Mouse (Mus musculus) adrenal gland (tissue): ENCODE results near the gene Xdh.

Source experiments
- intact Hi-C: fragments of 180-260 bp; cut with DNase I; formaldehyde crosslinking; loops from one replicate; pipeline ENCODE4 v1.15.1; 2025

Gene Xdh

GRCm38 (mm10) chr17:73942268-73942962, 7.6 kb downstream of the Xdh start:
- intact Hi-C loops = loop anchor here (5.0 kb wide), 1 partner anchor 75 kb away; no protein-coding TSS in a partner anchor

GRCm38 (mm10) chr17:73941816-73942215, 8.2 kb downstream of the Xdh start:
- intact Hi-C loops = loop anchor here (5.0 kb wide), 1 partner anchor 75 kb away; no protein-coding TSS in a partner anchor

DNA sequence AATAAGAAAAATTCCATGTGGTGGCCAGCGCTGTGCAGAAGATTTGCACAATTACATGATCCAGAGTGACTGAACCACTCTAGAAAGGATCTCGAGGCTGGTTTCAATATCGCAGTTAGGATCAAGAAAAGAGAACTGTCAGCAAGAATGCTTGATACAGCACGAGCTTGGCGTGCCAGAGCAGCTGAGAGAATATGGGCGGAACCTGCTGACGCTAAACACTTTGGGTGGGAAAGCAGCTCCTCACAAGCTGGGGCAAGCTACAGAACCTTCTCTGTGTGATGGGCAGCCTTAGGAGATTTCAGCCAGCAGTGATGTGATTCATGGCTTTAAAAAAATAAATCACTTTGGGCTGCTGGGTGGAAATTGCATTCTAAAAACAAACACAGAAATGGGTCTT, 12.9 kb downstream of the Xdh start:
- intact Hi-C loops = no loop called here

- intact Hi-C loops = no loop called here
Measured at GRCm38 (mm10) chr17:73935163-73935562, 14.8 kb downstream of the Xdh start.

- intact Hi-C loops = no loop called here
Measured at GRCm38 (mm10) chr17:73934281-73934680, 15.7 kb downstream of the Xdh start.

GRCm38 (mm10) chr17:73933616-73934015, 16.4 kb downstream of the Xdh start:
- intact Hi-C loops = no loop called here

GRCm38 (mm10) chr17:73932497-73933059, 17.4 kb downstream of the Xdh start:
- intact Hi-C loops = no loop called here

- intact Hi-C loops = no loop called here
Measured at GRCm38 (mm10) chr17:73919520-73919919, 30.5 kb downstream of the Xdh start.

DNA sequence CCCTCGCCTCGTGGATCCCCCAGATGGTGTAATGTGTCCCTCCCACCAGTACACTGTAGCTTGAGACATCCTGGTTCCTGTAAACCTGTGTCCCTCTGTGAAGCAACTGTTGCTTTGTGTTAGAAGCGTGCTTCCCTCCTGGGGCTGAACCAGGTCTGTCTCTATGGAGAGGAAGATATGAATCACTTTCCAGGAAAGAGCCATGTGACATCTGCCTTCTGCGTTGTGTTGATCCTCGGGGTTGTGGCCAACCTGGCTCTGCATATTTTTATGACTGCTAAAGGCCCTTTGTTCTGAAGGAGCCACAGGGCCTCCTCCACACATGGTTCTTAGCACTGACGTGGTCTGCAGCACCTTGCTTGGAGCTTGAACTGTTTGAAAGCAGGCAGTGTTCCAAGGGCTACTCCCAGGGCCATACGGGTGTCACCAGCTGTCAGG, 31.0 kb downstream of the Xdh start:
- intact Hi-C loops = no loop called here

DNA sequence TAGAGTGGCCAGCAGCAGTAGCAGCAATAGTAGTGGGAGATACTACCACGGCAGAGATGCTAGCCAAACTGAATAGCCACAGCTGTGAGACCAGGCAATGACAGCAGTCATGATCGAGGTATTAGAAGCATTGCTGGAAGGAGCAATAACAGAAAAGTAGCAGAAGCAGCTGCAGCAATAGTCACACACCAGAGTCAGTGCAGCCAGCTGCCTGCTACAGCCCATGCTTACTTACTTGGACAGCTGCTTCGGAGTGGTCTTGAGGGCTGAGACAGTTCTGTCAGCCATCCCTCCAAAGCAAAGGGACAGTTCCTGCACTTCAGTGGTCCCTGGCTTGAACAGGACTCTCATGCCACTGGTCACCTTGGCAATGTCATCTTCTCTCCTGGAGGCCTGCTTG, 31.9 kb downstream of the Xdh start:
- intact Hi-C loops = no loop called here

DNA sequence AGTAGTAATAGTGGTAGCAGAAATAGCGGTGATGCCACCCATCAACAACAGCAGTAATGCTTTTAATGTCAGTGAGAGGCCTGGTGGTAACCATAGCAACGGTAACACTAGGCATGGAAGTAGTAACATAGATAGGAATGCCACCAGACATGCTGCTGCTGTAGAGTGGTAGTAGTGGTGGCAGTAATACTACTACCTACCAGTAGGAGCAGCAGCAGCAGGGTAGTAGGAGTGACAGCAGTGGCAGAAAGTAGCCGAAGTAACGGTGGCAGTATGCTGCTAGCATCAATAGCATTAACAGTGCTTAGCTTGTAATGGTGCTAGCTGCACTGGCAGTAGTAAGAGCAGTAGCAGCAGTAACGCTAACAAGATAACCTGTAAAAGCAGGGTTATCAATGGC, 32.3 kb downstream of the Xdh start:
- intact Hi-C loops = no loop called here

GRCm38 (mm10) chr17:73914730-73915129, 35.3 kb downstream of the Xdh start:
- intact Hi-C loops = no loop called here

- intact Hi-C loops = no loop called here
Measured at GRCm38 (mm10) chr17:73906076-73906475, 43.9 kb downstream of the Xdh start.

DNA sequence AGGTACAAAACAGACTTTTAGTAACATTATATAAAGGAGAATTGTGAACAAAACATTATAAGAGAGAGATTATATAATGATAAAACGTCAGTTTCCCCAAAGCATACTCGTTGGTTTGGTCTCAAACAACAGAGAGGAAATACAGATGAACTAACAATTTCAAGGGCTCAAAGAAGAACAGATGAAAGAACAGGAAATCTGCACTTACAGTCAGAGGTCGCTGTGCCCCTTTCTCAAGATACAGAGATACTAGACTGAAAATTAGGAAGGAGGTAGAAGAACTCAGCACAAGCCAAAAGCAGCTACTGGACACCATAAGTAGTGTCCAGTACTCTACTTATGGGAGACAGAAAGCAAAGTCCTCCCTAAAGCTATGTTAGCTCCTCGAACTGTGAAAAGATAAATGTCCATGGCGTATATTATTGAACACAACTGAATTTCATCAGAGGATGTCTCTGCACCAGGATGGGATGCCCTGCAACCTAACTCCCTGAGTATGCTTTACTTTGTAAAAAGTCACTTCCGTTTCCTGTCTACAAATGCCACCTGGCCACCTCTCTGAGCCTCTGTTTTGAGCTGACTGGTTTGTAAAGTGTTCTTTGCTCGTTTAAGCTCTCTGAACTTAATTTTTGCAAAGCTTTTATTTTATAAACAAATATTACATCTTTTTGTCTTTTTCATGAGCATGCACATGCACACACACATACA, 44.8 kb downstream of the Xdh start:
- intact Hi-C loops = no loop called here

DNA sequence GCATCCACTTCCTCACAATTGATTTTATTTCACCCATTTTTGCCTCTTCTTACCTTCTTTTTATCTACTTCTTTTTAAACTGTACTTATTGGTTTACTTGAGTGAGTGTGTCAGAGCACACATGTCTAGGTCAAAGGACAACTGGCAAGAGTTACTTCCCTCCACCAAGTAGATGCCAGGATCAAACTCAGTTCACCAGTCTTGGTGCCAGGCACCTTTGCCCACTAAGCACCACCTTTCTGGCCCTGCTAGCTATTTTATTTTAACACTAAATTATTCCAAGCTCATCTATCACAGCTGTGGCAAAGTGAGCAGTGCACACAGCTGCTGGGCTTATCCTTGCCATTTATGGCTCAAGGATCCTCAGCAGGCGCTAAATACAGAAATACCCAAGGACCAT, 46.9 kb downstream of the Xdh start:
- intact Hi-C loops = no loop called here

GRCm38 (mm10) chr17:73902234-73902636, 47.8 kb downstream of the Xdh start:
- intact Hi-C loops = no loop called here

GRCm38 (mm10) chr17:73894399-73894798, 55.6 kb downstream of the Xdh start:
- intact Hi-C loops = no loop called here

GRCm38 (mm10) chr17:73893822-73894221, 56.2 kb downstream of the Xdh start:
- intact Hi-C loops = no loop called here

DNA sequence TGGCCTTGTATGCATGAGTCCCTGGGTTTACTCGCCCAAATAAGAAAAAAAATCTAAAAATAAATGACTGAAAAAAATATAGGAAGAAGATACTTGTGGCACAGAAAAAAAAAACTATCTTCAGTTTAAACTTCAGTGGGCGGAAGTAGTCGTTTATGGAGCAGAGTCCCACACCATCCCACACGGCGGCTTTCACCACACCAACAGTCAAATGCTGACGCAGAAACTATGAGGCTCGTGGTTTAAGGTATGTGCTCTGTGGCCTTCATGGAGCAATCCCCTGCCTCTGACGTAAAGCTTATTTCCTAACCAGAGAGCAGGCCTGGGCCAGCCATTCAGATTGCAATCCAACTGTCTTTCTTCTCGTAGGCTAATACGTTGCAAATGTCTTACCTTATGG, 56.8 kb downstream of the Xdh start:
- intact Hi-C loops = no loop called here

- intact Hi-C loops = no loop called here
Measured at GRCm38 (mm10) chr17:73891590-73891989, 58.4 kb downstream of the Xdh start.

- intact Hi-C loops = no loop called here
Measured at GRCm38 (mm10) chr17:73886071-73886785, 63.8 kb downstream of the Xdh start.

GRCm38 (mm10) chr17:73883332-73883731, 66.7 kb downstream of the Xdh start:
- intact Hi-C loops = loop anchor here (2.0 to 5.0 kb wide), 3 partner anchors 139 to 581 kb away; no protein-coding TSS in a partner anchor
